Mouse (Mus musculus): ENCODE measurements around the gene Cacul1.

GRCm38 (mm10) chr19:60531897-60532296 is 48.9 kb downstream of the Cacul1 start:
- TF ChIP-seq GATA1 (IDR thresholded peaks at IDR 0.05; ENCODE audit: borderline replicate concordance, low read length) = no peak
- TF ChIP-seq CTCF (IDR thresholded peaks at IDR 0.05; ENCODE audit: low read depth, low read length) = no peak
- TF ChIP-seq TAL1 (conservative IDR thresholded peaks at IDR 0.05; ENCODE audit: low read depth, low read length) = no peak

Measured in G1E (cell line).